Mouse (Mus musculus) E14TG2a.4 (cell line): ENCODE measurements around the gene Pagr1a.
A peak's percentile ranks its signal among the peaks of the same experiment; 100 is the strongest.

Experiments
- H3K27me3 ChIP-seq: 2 replicates; pipeline ENCODE4 v1.6.1; 2014; ENCODE audit warnings: low read length, control low read depth; ENCODE audit not compliant: insufficient read depth
- H3K36me3 ChIP-seq: 2 replicates; pipeline ENCODE4 v1.6.1; 2014; ENCODE audit warnings: low read length, control low read depth; ENCODE audit not compliant: insufficient read depth
- H3K4me1 ChIP-seq: replicated peaks from 2 replicates; pipeline ENCODE4 v1.6.1; 2014; ENCODE audit warnings: low read depth, low read length, control low read depth
- H3K4me3 ChIP-seq: replicated peaks from 2 replicates; pipeline ENCODE4 v1.5.1; 2014; ENCODE audit warnings: mild to moderate bottlenecking, low read length
- H3K9me3 ChIP-seq: 2 replicates; pipeline ENCODE4 v1.6.1; 2014; ENCODE audit warnings: low read length, control low read depth
- CTCF ChIP-seq: conservative IDR thresholded peaks from 2 replicates; pipeline ENCODE4 v1.5.1; 2014; ENCODE audit warnings: low read length
- NANOG ChIP-seq: IDR thresholded peaks from 2 replicates; pipeline ENCODE4 v1.6.1; 2014; ENCODE audit warnings: borderline replicate concordance, low read length, mixed read lengths
- POU5F1 ChIP-seq: IDR thresholded peaks from 2 replicates; pipeline ENCODE4 v1.6.1; 2014; ENCODE audit warnings: low read length, borderline replicate concordance

Pagr1a gene

DNA sequence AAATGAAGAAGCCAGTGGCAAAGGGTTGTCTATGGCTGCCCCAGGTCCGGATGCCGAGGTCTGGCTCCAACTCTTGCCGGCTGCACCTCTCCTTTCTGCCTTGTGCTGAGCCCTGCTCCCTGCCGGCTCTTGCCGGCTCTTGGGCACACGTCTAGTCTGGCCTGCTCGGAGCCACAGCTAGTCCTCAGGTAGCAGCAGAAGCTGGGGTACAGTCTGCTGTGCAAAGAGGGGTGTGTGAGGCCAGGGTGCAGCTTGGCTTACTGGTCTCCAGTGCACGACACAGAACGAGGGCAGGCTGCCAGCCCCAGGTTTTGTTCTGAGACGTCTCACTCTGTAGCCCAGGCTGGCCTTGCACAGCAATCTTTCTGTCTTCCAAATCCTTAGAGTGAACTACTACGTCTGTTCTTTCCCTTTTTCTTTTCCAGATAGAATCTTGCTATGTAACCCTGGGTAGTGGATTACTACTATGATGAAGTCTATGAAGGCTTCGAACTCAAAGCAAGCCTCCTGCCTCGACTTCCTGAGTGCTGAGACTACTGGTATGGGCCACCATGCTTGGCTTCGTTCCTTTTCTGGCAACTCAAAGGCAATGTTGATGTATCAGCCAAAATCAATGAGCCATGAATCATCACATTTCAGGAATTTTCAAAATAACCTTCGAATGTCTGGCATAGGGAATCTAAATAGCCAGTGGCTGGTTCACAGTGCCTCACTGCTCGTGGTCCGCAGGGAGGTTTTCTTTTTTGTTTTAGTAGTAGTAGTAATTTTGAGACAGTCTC lies 7.7 kb downstream of the Pagr1a start:
- no peak for TF ChIP-seq NANOG
- TF ChIP-seq CTCF, result no peak
- TF ChIP-seq POU5F1, result no peak
- Histone ChIP-seq H3K36me3 (peaks cover 40% of the 10 kb centered on the region), H3K4me1 (peaks cover 90% of the 10 kb centered on the region), H3K9me3 (no peaks in the 10 kb centered on the region), H3K4me3 (peak overlapping the region; percentile 53), H3K27me3 (no peaks in the 10 kb centered on the region)

- Histone ChIP-seq H3K4me3 (peak overlapping the region; percentile 53), H3K27me3 (no peaks in the 10 kb centered on the region), H3K36me3 (peaks cover 29% of the 10 kb centered on the region), H3K9me3 (no peaks in the 10 kb centered on the region), H3K4me1 (peaks cover 90% of the 10 kb centered on the region)
- TF ChIP-seq POU5F1, result no peak
- no peak for TF ChIP-seq CTCF
- TF ChIP-seq NANOG, result no peak
Observed at GRCm38 (mm10) chr7:127008239-127009019, 8.7 kb downstream of the Pagr1a start.

GRCm38 (mm10) chr7:127007313-127008024 lies 9.7 kb downstream of the Pagr1a start:
- no peaks in the 10 kb centered on the region for H3K27me3 ChIP-seq
- no peak overlapping the region for H3K4me3 ChIP-seq
- peaks cover 90% of the 10 kb centered on the region for H3K4me1 ChIP-seq
- H3K9me3 ChIP-seq, result no peaks in the 10 kb centered on the region
- peaks cover 20% of the 10 kb centered on the region for H3K36me3 ChIP-seq
- TF ChIP-seq NANOG (no peak), POU5F1 (no peak), CTCF (no peak)

DNA sequence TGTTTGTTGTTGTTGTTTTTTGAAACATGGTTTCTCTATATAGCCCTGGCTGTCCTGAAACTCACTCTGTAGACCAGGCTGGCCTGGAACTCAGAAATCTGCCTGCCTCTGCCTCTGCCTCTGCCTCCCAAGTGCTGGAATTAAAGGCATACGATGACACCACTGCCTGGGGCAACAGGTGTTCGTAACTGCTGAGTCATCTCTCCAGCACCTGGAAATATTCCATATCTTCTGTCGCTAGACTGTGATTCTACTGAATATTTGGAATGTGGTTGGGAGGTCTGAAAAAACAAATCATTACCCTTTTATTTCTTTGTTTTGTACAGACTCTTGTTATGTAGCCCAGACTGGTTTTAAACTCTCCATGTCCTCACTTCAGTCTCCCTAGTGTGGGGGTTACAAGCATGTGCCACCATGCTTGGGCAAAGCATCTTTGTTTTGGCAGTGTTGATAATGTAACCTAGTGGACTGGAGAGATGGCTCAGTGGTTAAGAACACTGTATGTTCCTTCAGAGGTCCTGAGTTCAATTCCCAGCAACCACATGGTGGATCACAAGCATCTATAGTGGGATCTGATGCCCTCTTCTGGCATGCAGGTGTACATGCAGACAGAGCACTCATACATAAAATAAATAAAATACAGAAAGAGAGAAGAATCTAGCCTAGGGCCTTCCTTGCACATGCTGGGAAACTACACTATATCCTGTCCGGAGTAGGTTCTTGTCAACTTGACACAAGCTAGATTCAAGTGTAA lies 12.9 kb downstream of the Pagr1a start:
- Histone ChIP-seq H3K4me1 (peaks cover 71% of the 10 kb centered on the region), H3K9me3 (no peaks in the 10 kb centered on the region)
- TF ChIP-seq CTCF (peak; percentile 47), NANOG (no peak)

GRCm38 (mm10) chr7:127003620-127004019 lies 13.5 kb downstream of the Pagr1a start:
- H3K36me3 ChIP-seq, result peaks cover 24% of the 10 kb centered on the region

More for the DNA sequence above, 12.9 kb downstream of the Pagr1a start:
- Histone ChIP-seq H3K36me3 (peaks cover 19% of the 10 kb centered on the region), H3K4me3 (0 out of 2 replicates have a peak overlapping the region, but pooled peaks have one; percentile 49), H3K27me3 (no peaks in the 10 kb centered on the region)

GRCm38 (mm10) chr7:126999568-126999967 lies 17.6 kb downstream of the Pagr1a start:
- H3K4me1 ChIP-seq, result peaks cover 36% of the 10 kb centered on the region
- no peaks in the 10 kb centered on the region for H3K27me3 ChIP-seq
- TF ChIP-seq CTCF (no peak), NANOG (no peak), POU5F1 (no peak)
- peaks cover 53% of the 10 kb centered on the region for H3K36me3 ChIP-seq
- no peak overlapping the region for H3K4me3 ChIP-seq
- no peaks in the 10 kb centered on the region; the same call in 1 of the 2 replicates for H3K9me3 ChIP-seq

More at GRCm38 (mm10) chr7:127003620-127004019, 13.5 kb downstream of the Pagr1a start:
- Histone ChIP-seq H3K4me3 (peak overlapping the region; percentile 49), H3K27me3 (no peaks in the 10 kb centered on the region), H3K4me1 (peaks cover 64% of the 10 kb centered on the region), H3K9me3 (no peaks in the 10 kb centered on the region)
- TF ChIP-seq CTCF (no peak), NANOG (no peak), POU5F1 (no peak)

DNA sequence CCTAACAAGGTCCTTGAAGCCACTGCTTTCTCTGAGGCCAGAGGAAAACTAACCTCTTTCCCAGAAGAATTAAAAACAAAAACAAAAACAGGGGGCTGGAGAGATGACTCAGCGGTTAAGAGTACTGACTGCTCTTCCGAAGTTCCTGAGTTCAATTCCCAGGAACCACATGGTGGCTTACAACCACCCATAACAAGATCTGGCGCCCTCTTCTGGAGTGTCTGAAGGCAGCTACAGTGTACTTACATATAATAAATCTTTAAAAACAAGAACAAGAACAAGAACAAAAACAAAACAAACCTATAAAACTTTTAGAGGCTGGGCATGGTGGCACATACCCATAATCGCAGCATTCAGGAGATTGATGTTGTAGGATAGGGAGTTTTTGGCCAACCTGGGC lies 20.7 kb downstream of the Pagr1a start:
- H3K4me1 ChIP-seq, result peaks cover 24% of the 10 kb centered on the region
- TF ChIP-seq CTCF (peak; percentile 46), POU5F1 (no peak), NANOG (no peak)
- H3K36me3 ChIP-seq, result peaks cover 71% of the 10 kb centered on the region
- H3K4me3 ChIP-seq, result no peak overlapping the region
- no peaks in the 10 kb centered on the region for H3K27me3 ChIP-seq
- H3K9me3 ChIP-seq, result no peaks in the 10 kb centered on the region; the same call in 1 of the 2 replicates
